Mouse (Mus musculus) adrenal gland, adult 8-10 months (tissue): ENCODE results near the gene Atp13a1. TPM values are rescaled to one million over a fixed set of nuclear protein-coding genes. Genes with fewer than 3 reads are reported as not detected.

Experiments used
- DNase-seq: peaks from one replicate; pipeline ENCODE4 v3.0.0; 2022
- total RNA-seq, 4 experiments: library from RNA; stranded (reverse); gene quantifications; 2 replicates each; pipeline ENCODE4 v1.2.4; 2022

Gene Atp13a1
- total RNA-seq, 4 experiments from 2014 or later: 38.4 to 44.3 (median 40.4) TPM

DNA sequence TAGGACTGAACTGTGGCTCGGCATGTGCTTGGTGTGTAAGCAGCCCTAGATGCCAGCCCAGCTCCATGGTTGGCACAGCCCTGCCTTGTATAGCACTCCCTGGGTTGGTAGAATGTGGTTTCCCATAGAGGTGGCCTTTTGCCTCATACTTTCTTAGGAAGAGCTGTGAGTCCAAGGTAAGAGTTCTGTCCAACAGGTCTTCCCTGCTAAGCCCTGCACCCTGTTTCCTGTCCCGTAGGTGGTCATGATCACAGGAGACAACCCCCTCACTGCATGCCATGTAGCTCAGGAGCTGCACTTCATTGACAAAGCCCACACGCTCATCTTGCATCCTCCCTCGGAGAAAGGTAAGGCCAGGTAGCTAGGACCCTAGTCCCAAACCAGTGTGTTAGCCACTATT, 10.8 kb downstream of the Atp13a1 start:
- DNase-seq: no peak

DNA sequence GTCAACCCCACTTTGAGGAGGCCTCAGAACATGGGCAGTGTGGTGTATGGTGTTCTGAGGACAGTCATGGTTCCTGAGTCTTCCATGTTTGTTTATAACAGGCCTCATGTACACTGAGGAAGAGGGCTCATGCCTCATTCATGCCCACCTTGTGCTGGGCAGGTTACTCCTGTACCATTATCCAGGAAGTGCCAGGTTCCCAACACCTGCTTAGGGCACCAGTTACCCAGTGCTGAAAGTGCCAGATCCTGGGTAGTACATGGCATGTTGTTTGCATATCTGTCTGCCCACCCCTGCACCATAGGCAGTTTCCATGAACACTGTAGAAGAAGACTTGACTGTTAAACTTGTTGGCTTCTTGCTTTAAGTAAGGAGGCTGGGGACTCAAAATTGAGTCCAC, 11.3 kb downstream of the Atp13a1 start:
- DNase-seq: no peak

DNA sequence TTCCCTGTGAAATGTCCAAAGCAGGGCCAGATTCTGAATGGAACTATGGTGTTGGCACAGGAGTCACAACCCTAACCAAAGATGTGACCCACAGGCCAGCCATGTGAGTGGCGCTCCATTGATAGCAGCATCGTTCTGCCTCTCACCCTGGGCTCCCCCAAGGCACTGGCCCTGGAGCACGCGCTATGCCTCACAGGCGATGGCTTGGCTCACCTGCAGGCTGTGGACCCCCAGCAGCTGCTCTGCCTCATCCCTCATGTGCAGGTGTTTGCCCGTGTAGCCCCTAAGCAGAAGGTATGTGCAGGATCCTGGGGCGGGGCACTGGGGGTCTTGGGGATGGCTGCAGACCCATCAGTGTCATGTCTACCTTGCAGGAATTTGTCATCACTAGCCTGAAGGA, 12.4 kb downstream of the Atp13a1 start:
- DNase-seq: no peak

DNA sequence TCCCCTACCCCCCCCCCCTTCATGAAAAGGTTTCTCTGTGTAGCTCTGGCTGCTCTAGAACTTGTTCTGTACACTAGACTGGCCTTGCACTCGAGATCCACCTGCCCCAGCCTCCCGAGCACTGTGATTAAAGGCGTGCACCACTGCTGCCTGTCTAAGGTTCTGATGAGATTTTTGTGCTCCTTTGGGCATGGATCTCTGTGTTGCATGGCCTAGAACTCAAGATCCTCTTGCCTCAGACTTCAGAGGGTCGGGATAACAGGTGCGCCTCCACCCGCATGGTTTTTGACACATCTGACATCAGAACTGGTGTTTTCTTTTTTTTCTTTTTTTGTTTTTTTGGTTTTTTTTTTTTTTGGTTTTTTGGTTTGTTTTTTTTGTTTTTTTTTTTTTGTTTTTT, 13.6 kb downstream of the Atp13a1 start:
- DNase-seq: no peak

DNA sequence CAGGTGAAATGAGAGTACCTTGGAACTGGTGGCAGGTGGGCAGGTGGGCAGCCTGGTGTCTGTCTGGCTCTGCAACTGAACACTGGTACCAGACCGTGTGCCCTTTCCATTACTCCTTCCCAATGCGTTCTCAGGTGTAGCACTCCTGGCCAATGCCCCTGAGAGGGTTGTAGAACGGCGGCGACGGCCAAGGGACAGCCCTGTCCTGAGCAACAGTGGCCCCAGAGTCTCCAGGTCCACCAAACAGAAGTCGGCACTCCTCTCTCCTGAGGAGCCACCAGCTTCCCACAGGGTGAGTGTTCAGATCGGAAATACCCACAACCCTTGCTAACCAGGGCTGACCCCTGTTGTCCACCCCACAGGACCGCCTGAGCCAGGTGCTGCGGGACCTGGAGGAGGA, 14.1 kb downstream of the Atp13a1 start:
- no peak for DNase-seq

GRCm38 (mm10) chr8:69805491-69805890, 14.5 kb downstream of the Atp13a1 start:
- no peak for DNase-seq

GRCm38 (mm10) chr8:69807236-69807635, 16.3 kb downstream of the Atp13a1 start:
- no peak for DNase-seq

- peak; percentile 76 for DNase-seq
These were observed 17.3 kb downstream of the Atp13a1 start, which contains the start of gene Gmip for GRCm38 (mm10) chr8:69808094-69808863. Gene Gmip, plus strand, starts transcription at chr8:69808679.

- no peak for DNase-seq
These were observed 18.0 kb downstream of the Atp13a1 start for GRCm38 (mm10) chr8:69808864-69809403.

GRCm38 (mm10) chr8:69809820-69810219, 18.9 kb downstream of the Atp13a1 start:
- no peak for DNase-seq

DNA sequence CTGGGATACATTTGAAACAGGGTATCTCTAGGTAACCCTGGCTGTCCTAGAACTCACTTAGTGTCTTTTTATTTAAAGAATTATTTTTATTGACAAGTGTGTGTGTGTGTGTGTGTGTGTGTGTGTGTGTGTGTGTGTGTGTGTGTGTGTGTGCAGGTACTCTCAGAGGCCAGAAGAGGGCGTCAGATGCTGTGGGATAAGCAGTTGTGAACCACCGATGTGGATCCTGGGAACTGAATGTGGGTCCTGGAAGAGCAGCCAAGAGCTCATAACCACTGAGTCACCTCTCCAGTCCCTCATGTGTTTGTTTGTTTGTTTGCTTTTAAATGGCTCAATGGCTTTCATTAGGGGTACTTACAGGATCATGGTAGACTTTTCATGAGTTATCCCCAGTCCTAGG, 23.9 kb downstream of the Atp13a1 start:
- DNase-seq: no peak

DNA sequence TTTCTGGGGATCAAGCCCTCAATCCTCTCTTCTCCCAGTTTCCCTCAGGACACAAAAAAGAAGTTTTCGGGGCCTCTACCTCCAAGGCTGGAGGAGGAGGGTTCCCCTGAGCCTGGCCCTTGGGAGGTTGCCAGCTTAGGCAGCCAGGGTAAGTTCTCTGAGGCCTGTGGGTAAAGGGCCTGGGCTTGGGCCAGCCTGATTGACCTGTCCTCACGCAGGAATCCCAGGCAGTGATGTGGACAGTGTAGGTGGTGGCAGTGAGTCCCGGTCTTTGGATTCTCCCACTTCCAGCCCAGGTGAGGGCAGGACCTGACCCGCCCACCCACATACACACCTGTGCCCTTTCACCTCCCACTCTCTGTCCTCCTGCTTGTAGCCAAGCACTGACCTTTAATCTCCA, 24.4 kb downstream of the Atp13a1 start:
- DNase-seq: no peak

GRCm38 (mm10) chr8:69820466-69820865, 29.5 kb downstream of the Atp13a1 start:
- DNase-seq: no peak

GRCm38 (mm10) chr8:69821971-69822385, 31.0 kb downstream of the Atp13a1 start:
- DNase-seq: no peak

- peak; percentile 52 for DNase-seq
These were observed 31.6 kb downstream of the Atp13a1 start, which contains the start of gene Lpar2 for GRCm38 (mm10) chr8:69822386-69823191. Gene Lpar2, plus strand, starts transcription at chr8:69822429.

DNA sequence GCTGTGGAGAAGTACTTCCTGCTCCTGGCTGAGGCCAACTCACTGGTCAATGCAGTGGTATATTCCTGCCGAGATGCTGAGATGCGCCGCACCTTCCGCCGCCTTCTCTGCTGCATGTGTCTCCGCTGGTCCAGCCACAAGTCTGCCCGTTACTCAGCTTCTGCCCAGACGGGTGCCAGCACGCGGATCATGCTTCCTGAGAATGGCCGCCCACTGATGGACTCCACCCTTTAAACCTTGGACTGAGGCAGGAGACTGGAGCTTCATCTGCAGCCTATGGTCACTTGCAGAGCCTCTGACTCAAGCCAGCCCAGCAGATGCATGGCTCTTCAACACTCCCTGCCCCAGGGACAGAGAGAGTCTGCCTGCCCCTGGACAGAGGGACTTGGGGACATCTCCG, 35.4 kb downstream of the Atp13a1 start:
- DNase-seq: no peak

DNA sequence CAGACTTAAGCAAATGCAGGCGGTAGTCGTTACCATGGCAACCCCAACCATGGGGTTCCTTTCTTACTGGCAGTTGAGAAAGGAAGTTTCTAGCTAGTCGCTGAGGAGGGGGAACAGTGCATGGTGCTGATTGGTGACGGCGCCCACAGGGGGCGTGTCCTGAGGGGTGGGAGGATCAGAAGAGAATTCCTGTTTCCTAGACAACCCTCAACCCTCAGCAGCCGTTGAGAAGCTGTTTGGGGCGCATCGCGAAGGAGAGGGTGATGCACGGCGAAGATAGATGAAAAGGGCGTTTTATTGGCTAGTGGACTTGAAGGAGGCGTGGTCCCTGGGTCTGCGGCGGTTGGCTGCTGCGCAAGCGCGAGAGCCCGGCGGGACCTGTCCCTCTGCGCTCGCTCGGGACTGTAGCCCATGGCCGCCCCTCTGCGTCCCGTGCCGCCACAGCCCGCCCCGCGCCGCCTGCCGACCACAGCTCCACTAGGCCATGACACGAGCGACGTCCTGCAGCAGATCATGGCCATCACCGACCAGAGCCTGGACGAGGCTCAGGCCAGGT, 41.4 kb downstream of the Atp13a1 start, which contains the start of gene Pbx4:
Gene Pbx4 (plus strand): TSS at position 194 of the 556 bp plus-strand sequence.
- peak; percentile 84 for DNase-seq

DNA sequence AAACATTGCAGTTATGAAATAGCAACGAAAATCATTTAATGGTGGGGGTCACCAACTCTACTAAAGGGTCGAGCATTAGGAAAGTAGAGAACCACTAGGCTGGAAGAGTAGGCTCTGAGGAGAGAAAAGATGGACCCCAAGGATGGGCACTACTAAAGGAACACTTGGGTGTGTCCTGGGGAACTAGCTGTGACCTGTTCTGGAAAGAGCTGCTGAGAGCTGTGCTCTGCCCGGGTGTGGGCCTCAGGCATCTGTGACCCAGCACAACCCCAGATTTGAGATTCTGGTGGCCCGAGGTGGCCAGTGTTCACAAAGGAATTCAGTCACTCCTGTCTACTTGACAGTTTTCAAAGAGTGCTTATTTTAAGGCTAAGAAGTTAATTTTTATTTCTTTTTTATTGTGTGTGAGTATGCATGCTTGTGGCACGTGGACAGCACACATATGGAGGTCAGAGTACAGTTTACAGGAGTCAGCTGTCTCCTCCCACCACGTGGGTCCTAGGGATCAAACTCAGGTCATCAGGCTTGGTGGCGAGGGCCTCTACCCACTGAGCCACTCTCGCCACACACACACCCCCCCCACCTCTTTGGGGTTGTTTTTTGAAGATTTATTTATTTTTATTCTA, 46.2 kb downstream of the Atp13a1 start:
- no peak for DNase-seq

GRCm38 (mm10) chr8:69847167-69848065, 56.5 kb downstream of the Atp13a1 start:
- DNase-seq: no peak

- DNase-seq: peak; percentile 69
These were observed 58.0 kb downstream of the Atp13a1 start for GRCm38 (mm10) chr8:69848951-69849350.

DNA sequence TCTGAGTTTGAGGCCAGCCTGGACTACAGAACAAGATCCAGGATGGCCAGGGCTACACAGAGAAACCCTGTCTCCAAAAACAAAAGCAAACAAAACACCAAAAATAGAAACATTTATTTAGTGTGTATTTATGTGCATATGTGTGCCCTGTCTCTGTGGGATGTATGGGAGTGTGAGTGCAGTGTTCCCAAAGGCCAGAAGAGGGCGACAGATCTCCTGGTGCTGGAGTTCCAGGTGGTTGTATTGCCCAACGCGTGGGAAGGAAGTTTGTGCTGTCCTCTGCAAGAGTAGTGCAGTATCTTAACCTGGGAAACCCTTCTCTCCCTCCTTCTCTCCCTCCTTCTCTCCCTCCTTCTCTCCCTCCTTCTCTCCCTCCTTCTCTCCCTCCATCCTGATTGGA, 58.9 kb downstream of the Atp13a1 start:
- no peak for DNase-seq
